In the genomic region with DNA sequence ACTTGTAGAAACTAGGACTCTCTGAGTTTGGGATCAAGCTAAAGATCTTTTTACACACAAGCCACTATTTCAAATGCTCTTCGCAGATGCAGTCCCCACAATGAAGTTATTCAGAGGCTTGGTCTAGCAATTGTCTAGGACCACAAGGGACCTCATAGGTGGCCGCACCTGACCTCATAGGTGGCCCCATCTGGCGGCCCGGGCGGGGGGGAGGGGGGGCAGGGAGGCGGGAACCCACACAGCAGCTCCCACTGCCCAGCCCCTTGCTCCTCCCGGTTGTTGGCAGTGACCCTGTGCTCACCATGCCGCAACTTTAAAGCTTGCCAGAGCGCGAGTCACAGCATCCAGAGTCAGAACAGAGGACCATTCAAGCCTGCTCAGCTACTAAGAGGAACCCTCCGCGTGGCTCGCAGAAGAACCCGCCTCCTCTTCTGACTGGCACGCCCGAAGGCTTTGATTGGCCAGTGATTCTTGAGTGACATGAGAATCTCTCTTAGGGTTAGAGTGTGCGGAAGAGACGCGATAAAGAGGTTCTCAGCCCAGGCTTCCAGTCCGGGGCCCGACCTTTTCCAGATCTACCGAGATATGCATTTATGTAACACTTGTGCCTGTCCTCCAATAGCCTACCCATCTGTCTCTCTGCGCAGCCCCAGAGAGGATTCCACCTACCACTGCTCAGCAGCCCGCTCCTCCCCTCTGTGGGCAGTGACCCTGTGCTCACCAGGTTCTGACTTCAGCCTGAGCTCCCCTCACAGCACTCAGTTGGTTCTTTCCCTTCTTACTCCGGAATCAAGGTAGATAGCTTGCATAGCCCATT, we compare ENCODE assay signal across 8 mouse cellular contexts. TPM values are rescaled to one million over a fixed set of nuclear protein-coding genes. Genes with fewer than 3 reads are reported as not detected.
DNase-seq lines count a peak whose midpoint lies in the region; ATAC-seq and TF ChIP-seq lines count a peak whose summit lies in the region.

Gm35315 (minus strand) TSS at position 391 of the 817 bp plus-strand sequence.

- TF ChIP-seq CTCF in cortical plate, adult 2 months (IDR thresholded peaks at IDR 0.05; ENCODE audit: extremely low read depth, insufficient read depth, low read length) = no peak
- TF ChIP-seq CTCF in left cerebral cortex, adult 2 months (IDR thresholded peaks at IDR 0.05) = no peak

- ATAC-seq in megakaryocyte, adult 5-6 weeks (ENCODE audit: poor library complexity, severe bottlenecking) = peak; percentile 99

- H3K4me1 ChIP-seq in cortical plate, adult 2 months (ENCODE audit: control insufficient read depth, insufficient read depth, low read length) = no peaks in the 10 kb centered on the region

- peak; percentile 48; the same call in 1 of the 2 replicates for TF ChIP-seq POLR2A in cortical plate, adult 2 months (IDR thresholded peaks at IDR 0.05; ENCODE audit: extremely low read depth, insufficient read depth, low read length)

- H3K4me3 ChIP-seq in cortical plate, adult 2 months (ENCODE audit: insufficient read depth, low read length) = peak within 1 kb of the TSS; percentile 41
- peak within 1 kb of the TSS; percentile 64 for H3K4me3 ChIP-seq in left cerebral cortex, adult 2 months

- H3K27ac ChIP-seq in cortical plate, adult 2 months (ENCODE audit: insufficient read depth, low read length) = peak within 1 kb of the TSS; percentile 49; the same call in 1 of the 2 replicates
- peak within 1 kb of the TSS; percentile 94 for H3K27ac ChIP-seq in left cerebral cortex, adult 2 months

- intact Hi-C loops in left cerebral cortex, adult 2 months (cut with DNase I) = loop anchor here (2.0 kb wide), 1 partner anchor 35 kb away; no protein-coding TSS in a partner anchor

- DNase-seq in adipocyte (ENCODE audit: low spot score) = peak; percentile 90
- peak; percentile 76 to 79 for DNase-seq in gastrocnemius, adult 8-10 months (ENCODE audit: low spot score in 2 of 2)
- peak; percentile 85 for DNase-seq in hindlimb bud, embryonic 11.5 days (ENCODE audit: extremely low spot score, low read depth, low spot score)
- peak; percentile 84 to 88 for DNase-seq in left cerebral cortex, adult 2 months (ENCODE audit: extremely low spot score in 1 of 2, low spot score in 2 of 2)
- peak; percentile 94 to 95 for DNase-seq in right cerebral cortex, postnatal 10 days (ENCODE audit: low spot score in 2 of 2)
- peak; percentile 76 to 86 for DNase-seq in urinary bladder, postnatal 36 days (ENCODE audit: low spot score in 2 of 2)

RNA-seq across cellular contexts. Expression of gene Gm35315, which starts in this region (rescaled TPM):
- polyA plus RNA-seq in cortical plate, adult 2 months (2012; rRNA removed) = 0.77 and 0.93 TPM in 2 replicates
- under 1 TPM; 0.27 to 0.49 (median 0.34) TPM for total RNA-seq in gastrocnemius, adult 8-10 months (2022)
- under 1 TPM; 0.42 to 0.59 TPM for total RNA-seq in left cerebral cortex, adult 2 months (2021)
- total RNA-seq in megakaryocyte, adult 5-6 weeks (2015) = 0.78 and 0.93 TPM in 2 replicates
- total RNA-seq in megakaryocyte, adult 5-6 weeks (2017) = 0.29 and 0.37 TPM in 2 replicates

Comparison
In these comparisons a context has a peak if more than half of its experiments do, and no peak if none do; other contexts are left out.
1. Peak in every context shown above with its lines: DNase-seq, ATAC-seq, H3K4me3 ChIP-seq and H3K27ac ChIP-seq.
2. Peak in DNase-seq in gastrocnemius, adult 8-10 months; RNA of the gene not detected or under 1 TPM.
3. Peak in DNase-seq, H3K4me3 ChIP-seq and H3K27ac ChIP-seq in left cerebral cortex, adult 2 months; RNA of the gene not detected or under 1 TPM.
4. Peak in ATAC-seq in megakaryocyte, adult 5-6 weeks; RNA of the gene not detected or under 1 TPM.